Mouse (Mus musculus): ENCODE results near the gene Tgfa. TPM values are rescaled to one million over a fixed set of nuclear protein-coding genes. Genes with fewer than 3 reads are reported as not detected.

Tgfa gene
- polyA plus RNA-seq, 1 experiment from 2014 or later: 12.3 TPM

DNA sequence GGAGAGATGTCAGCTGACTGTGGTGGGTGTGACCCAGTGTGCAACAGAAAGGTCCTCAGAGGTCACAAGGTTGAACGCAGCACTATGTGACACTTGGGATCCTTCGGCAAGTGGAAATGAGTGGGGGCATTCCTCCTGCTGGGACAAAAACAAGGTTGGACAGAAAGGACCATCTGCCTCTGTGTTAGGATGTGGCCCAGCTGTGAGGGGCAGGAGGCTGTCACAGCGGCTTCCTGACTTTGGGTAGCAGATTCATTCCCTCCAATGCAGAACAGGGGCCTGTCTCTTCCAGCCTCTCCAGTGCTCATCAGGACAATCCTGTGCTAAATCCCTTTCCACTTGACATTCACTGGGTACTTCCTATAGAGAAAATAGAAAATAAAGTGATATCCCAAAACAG, 34.1 kb upstream of the Tgfa start:
- Histone ChIP-seq H3K27me3 (ENCODE audit: control insufficient read depth, insufficient read depth, low read length) (peaks cover 2% of the 10 kb centered on the region; the same call in 1 of the 2 replicates), H3K9me3 (ENCODE audit: control insufficient read depth, low read length) (no peaks in the 10 kb centered on the region), H3K36me3 (ENCODE audit: control insufficient read depth, insufficient read depth, low read length) (no peaks in the 10 kb centered on the region), H3K9ac (ENCODE audit: low read depth, low read length) (no peak overlapping the region), H3K4me2 (replicated peaks; ENCODE audit: low read depth, low read length) (no peak overlapping the region), H3K4me3 (ENCODE audit: low read length) (no peak overlapping the region), H3K27ac (ENCODE audit: low read depth, low read length) (no peak overlapping the region), H3K4me1 (ENCODE audit: control insufficient read depth, insufficient read depth, low read length) (no peaks in the 10 kb centered on the region)
- 39% methylated on average over 3 of the region's 3 CpGs for WGBS
- ATAC-seq (ENCODE audit: low FRiP score, low TSS enrichment): no peak

DNA sequence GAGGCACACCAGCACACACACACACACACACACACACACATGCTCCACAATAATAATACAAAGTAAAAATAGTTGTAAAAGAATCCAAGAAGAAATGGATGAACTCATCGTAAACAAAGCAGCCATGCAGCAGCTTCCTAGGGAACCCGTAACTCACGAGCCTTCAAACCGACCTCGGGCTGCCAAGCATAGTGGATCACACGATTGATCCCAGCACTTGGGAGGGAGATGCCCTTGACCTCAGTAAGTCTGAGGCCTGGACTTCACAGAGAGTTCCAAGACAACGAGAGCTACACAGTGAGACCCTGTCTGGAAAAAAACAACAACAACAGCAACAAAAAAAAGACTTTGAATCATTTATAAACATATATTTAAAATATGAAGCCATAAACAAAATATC, 33.4 kb upstream of the Tgfa start:
- no peak overlapping the region for H3K4me2 ChIP-seq (replicated peaks; ENCODE audit: low read depth, low read length)
- no peak overlapping the region for H3K4me3 ChIP-seq (ENCODE audit: low read length)
- no peak overlapping the region for H3K27ac ChIP-seq (ENCODE audit: low read depth, low read length)
- no peaks in the 10 kb centered on the region for H3K36me3 ChIP-seq (ENCODE audit: control insufficient read depth, insufficient read depth, low read length)
- ATAC-seq (ENCODE audit: low FRiP score, low TSS enrichment): no peak
- no peak overlapping the region for H3K9ac ChIP-seq (ENCODE audit: low read depth, low read length)
- WGBS: 25% methylated on average over 7 of the region's 7 CpGs
- peaks cover 2% of the 10 kb centered on the region; the same call in 1 of the 2 replicates for H3K27me3 ChIP-seq (ENCODE audit: control insufficient read depth, insufficient read depth, low read length)
- H3K4me1 ChIP-seq (ENCODE audit: control insufficient read depth, insufficient read depth, low read length): no peaks in the 10 kb centered on the region
- no peaks in the 10 kb centered on the region for H3K9me3 ChIP-seq (ENCODE audit: control insufficient read depth, low read length)

DNA sequence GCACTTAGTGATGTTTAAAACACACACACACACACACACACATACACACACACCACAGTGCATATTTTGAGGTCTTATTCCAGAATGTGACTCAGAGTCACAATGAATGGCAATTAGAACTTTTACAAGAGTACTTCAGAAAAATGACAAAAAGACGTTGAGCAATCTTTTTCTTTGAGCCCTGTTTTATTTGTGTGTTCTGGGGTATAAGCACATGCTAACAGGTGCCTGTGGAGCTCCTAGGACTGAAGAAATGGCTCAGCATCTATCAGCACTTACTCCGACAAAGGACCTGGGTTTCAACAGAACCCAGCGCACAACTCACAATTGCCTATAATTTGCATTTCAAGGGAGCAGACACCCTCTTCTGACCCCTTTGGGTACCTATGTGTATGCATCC, 31.0 kb upstream of the Tgfa start:
- Histone ChIP-seq H3K9ac (ENCODE audit: low read depth, low read length) (no peak overlapping the region), H3K27ac (ENCODE audit: low read depth, low read length) (no peak overlapping the region), H3K9me3 (ENCODE audit: control insufficient read depth, low read length) (no peaks in the 10 kb centered on the region), H3K36me3 (ENCODE audit: control insufficient read depth, insufficient read depth, low read length) (no peaks in the 10 kb centered on the region), H3K27me3 (ENCODE audit: control insufficient read depth, insufficient read depth, low read length) (peaks cover 2% of the 10 kb centered on the region; the same call in 1 of the 2 replicates), H3K4me1 (ENCODE audit: control insufficient read depth, insufficient read depth, low read length) (no peaks in the 10 kb centered on the region; the same call in 1 of the 2 replicates), H3K4me2 (replicated peaks; ENCODE audit: low read depth, low read length) (no peak overlapping the region), H3K4me3 (ENCODE audit: low read length) (no peak overlapping the region)
- no peak for ATAC-seq (ENCODE audit: low FRiP score, low TSS enrichment)
- 63% methylated on average over 3 of the region's 3 CpGs for WGBS

DNA sequence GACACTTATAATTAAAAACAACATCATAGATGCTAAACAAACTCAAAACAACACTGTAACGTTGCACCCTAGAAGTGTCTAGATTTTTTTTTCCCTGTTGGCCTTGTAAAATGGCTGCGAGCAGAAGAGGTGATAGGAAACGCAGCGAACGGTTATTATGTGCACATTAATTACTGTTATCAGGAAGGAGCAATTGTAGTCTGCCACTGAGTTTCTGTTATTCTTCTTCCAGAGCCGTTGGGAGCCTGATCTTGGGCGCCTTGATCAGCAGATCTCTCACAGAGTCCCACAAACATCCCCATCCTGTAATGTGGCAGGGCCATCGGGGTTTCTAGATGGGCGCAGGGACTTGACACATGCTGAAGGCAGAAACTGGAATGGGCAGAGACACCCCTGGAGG, 28.6 kb upstream of the Tgfa start:
- Histone ChIP-seq H3K9ac (ENCODE audit: low read depth, low read length) (no peak overlapping the region), H3K4me2 (replicated peaks; ENCODE audit: low read depth, low read length) (no peak overlapping the region), H3K27me3 (ENCODE audit: control insufficient read depth, insufficient read depth, low read length) (peaks cover 2% of the 10 kb centered on the region; the same call in 1 of the 2 replicates), H3K4me1 (ENCODE audit: control insufficient read depth, insufficient read depth, low read length) (no peaks in the 10 kb centered on the region; the same call in 1 of the 2 replicates), H3K27ac (ENCODE audit: low read depth, low read length) (no peak overlapping the region), H3K9me3 (ENCODE audit: control insufficient read depth, low read length) (no peaks in the 10 kb centered on the region), H3K36me3 (ENCODE audit: control insufficient read depth, insufficient read depth, low read length) (no peaks in the 10 kb centered on the region), H3K4me3 (ENCODE audit: low read length) (no peak overlapping the region)
- 74% methylated on average over 9 of the region's 9 CpGs for WGBS
- ATAC-seq (ENCODE audit: low FRiP score, low TSS enrichment): no peak

DNA sequence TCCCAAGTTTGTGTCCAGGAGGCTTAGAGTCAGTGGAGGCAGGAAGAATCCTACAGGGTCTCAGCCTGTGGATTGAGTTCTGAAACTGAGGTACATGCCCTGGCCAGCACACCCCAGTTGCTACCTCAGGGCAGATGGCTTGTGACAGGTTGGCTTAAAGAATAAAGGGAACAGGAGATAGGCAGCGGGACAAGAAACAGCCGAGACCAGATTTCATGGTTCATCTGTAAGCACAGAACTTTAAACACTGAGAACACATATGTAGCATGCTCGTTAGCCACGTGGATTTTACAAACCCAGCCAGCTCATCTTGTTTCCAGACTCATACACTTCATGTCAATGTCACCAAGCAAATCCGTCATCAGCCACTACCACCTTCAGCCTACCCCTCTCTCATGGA, 27.2 kb upstream of the Tgfa start:
- Histone ChIP-seq H3K36me3 (ENCODE audit: control insufficient read depth, insufficient read depth, low read length) (no peaks in the 10 kb centered on the region), H3K4me2 (replicated peaks; ENCODE audit: low read depth, low read length) (no peak overlapping the region), H3K4me3 (ENCODE audit: low read length) (no peak overlapping the region), H3K9me3 (ENCODE audit: control insufficient read depth, low read length) (no peaks in the 10 kb centered on the region), H3K9ac (ENCODE audit: low read depth, low read length) (no peak overlapping the region), H3K27me3 (ENCODE audit: control insufficient read depth, insufficient read depth, low read length) (peaks cover 2% of the 10 kb centered on the region; the same call in 1 of the 2 replicates), H3K27ac (ENCODE audit: low read depth, low read length) (no peak overlapping the region), H3K4me1 (ENCODE audit: control insufficient read depth, insufficient read depth, low read length) (no peaks in the 10 kb centered on the region; the same call in 1 of the 2 replicates)
- WGBS: 87% methylated on average over 5 of the region's 5 CpGs
- ATAC-seq (ENCODE audit: low FRiP score, low TSS enrichment): no peak

DNA sequence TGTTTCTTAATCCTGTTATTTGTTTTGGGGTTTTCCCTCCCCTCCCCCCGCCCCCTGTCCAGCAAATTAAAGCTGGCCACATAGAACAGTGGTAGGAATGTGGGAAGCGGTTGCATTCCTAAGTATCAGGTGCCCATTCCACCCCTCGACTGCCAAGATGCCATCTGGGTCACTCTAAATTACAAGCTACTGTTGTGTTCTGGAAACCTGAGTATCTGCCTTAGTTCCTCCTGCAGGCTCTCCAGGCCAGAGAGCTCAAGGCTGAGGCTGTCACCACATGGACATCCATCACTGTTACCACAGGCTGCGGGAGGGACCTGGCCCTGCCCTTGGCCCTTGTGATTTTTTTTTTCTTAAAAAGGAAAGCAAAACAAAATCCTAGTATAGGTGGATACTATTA, 25.9 kb upstream of the Tgfa start:
- no peaks in the 10 kb centered on the region for H3K36me3 ChIP-seq (ENCODE audit: control insufficient read depth, insufficient read depth, low read length)
- 23% methylated on average over 4 of the region's 4 CpGs for WGBS
- H3K27me3 ChIP-seq (ENCODE audit: control insufficient read depth, insufficient read depth, low read length): peaks cover 2% of the 10 kb centered on the region; the same call in 1 of the 2 replicates
- no peaks in the 10 kb centered on the region; the same call in 1 of the 2 replicates for H3K4me1 ChIP-seq (ENCODE audit: control insufficient read depth, insufficient read depth, low read length)
- H3K9me3 ChIP-seq (ENCODE audit: control insufficient read depth, low read length): no peaks in the 10 kb centered on the region
- H3K27ac ChIP-seq (ENCODE audit: low read depth, low read length): no peak overlapping the region
- H3K4me2 ChIP-seq (replicated peaks; ENCODE audit: low read depth, low read length): no peak overlapping the region
- H3K4me3 ChIP-seq (ENCODE audit: low read length): no peak overlapping the region
- peak; percentile 82 for ATAC-seq (ENCODE audit: low FRiP score, low TSS enrichment)
- H3K9ac ChIP-seq (ENCODE audit: low read depth, low read length): no peak overlapping the region

DNA sequence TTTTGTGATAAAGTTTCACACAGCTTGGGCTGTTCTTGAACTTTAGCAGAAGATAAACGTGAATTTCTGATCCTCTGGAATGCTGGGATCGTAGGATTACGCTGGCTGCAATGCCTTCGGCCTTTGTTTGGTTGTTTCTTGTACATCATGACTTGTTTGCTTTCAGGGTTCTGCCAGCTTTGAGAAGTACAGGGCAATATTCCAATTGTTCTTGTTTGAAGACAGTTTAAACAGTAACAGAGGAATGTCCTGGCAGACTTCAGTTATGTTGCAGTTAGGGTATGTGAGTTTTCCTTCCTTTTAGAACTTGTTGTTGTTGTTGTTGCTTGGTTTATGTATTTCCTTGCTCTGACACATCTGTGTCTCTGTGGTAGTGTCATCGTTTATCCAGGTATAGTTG, 18.8 kb upstream of the Tgfa start:
- no peak overlapping the region for H3K4me3 ChIP-seq (ENCODE audit: low read length)
- H3K9me3 ChIP-seq (ENCODE audit: control insufficient read depth, low read length): no peaks in the 10 kb centered on the region
- no peaks in the 10 kb centered on the region for H3K36me3 ChIP-seq (ENCODE audit: control insufficient read depth, insufficient read depth, low read length)
- H3K9ac ChIP-seq (ENCODE audit: low read depth, low read length): no peak overlapping the region
- H3K27ac ChIP-seq (ENCODE audit: low read depth, low read length): no peak overlapping the region
- 71% methylated on average over 5 of the region's 5 CpGs for WGBS
- no peaks in the 10 kb centered on the region for H3K27me3 ChIP-seq (ENCODE audit: control insufficient read depth, insufficient read depth, low read length)
- no peak overlapping the region for H3K4me2 ChIP-seq (replicated peaks; ENCODE audit: low read depth, low read length)
- no peak for ATAC-seq (ENCODE audit: low FRiP score, low TSS enrichment)
- peaks cover 9% of the 10 kb centered on the region; the same call in 1 of the 2 replicates for H3K4me1 ChIP-seq (ENCODE audit: control insufficient read depth, insufficient read depth, low read length)

DNA sequence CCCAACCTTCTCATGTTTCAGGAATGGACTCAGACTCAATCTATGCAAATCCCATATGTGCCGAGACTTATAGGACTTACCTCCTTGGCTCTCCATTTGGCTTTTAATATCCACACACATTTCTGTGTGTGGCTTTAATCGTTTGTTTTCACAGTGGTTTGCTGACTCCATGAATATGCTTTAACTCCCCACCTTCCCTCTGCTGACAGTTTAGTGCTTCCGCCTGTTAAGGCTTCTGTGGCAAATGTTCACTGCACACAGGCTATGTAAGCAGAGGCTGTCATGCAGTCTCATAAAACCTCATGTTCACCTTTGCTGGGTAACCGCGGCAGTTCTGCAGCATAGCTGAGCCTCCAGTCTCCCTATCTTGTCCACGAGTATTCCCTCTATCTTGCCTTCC, 18.3 kb upstream of the Tgfa start:
- Histone ChIP-seq H3K36me3 (ENCODE audit: control insufficient read depth, insufficient read depth, low read length) (no peaks in the 10 kb centered on the region), H3K4me3 (ENCODE audit: low read length) (no peak overlapping the region), H3K27ac (ENCODE audit: low read depth, low read length) (no peak overlapping the region), H3K9me3 (ENCODE audit: control insufficient read depth, low read length) (no peaks in the 10 kb centered on the region), H3K9ac (ENCODE audit: low read depth, low read length) (no peak overlapping the region), H3K27me3 (ENCODE audit: control insufficient read depth, insufficient read depth, low read length) (no peaks in the 10 kb centered on the region), H3K4me1 (ENCODE audit: control insufficient read depth, insufficient read depth, low read length) (peaks cover 14% of the 10 kb centered on the region; the same call in 1 of the 2 replicates), H3K4me2 (replicated peaks; ENCODE audit: low read depth, low read length) (no peak overlapping the region)
- ATAC-seq (ENCODE audit: low FRiP score, low TSS enrichment): no peak
- WGBS: 46% methylated on average over 6 of the region's 6 CpGs

DNA sequence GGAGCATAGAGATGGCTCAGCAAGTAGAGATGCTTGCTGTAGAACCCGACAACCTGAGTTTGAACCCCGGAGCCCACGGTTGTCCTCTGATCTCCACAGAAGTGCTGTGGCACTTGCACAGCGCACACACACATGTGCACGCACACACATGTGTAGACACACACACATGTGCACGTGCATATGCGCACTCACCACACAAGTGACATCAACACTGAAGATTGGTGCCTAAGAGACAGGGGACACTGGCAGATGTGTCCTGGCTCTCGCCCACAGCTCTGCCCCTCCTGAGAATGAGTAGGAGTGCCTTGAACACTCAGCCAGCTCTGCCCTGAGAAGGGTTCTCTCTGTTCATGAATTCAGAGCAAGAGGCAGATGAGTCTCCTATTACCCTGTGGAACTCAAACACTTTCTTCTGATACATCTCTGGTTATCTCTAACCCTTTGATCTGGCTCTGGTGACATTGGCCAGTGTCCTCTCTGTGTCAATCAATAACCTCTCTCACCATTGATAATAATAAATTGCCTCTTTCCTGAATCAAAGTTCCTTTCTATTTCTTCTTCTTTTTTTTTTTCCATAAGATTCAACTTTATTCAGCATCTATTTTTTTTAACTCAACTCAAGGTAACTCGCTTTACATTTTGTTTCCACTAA, 17.6 kb upstream of the Tgfa start:
- Histone ChIP-seq H3K9me3 (ENCODE audit: control insufficient read depth, low read length) (no peaks in the 10 kb centered on the region), H3K4me2 (replicated peaks; ENCODE audit: low read depth, low read length) (no peak overlapping the region), H3K27me3 (ENCODE audit: control insufficient read depth, insufficient read depth, low read length) (no peaks in the 10 kb centered on the region), H3K4me1 (ENCODE audit: control insufficient read depth, insufficient read depth, low read length) (peaks cover 17% of the 10 kb centered on the region; the same call in 1 of the 2 replicates), H3K9ac (ENCODE audit: low read depth, low read length) (no peak overlapping the region), H3K4me3 (ENCODE audit: low read length) (no peak overlapping the region), H3K27ac (ENCODE audit: low read depth, low read length) (no peak overlapping the region), H3K36me3 (ENCODE audit: control insufficient read depth, insufficient read depth, low read length) (no peaks in the 10 kb centered on the region)
- WGBS: 88% methylated on average over 9 of the region's 9 CpGs
- ATAC-seq (ENCODE audit: low FRiP score, low TSS enrichment): no peak
